Mouse (Mus musculus) gastrocnemius, postnatal 25 days (tissue): Measurements from ENCODE around the gene Kcnab3. TPM values are rescaled to one million over a fixed set of nuclear protein-coding genes. Genes with fewer than 3 reads are reported as not detected.

Source experiments
- DNase-seq: peaks from one replicate; pipeline ENCODE4 v3.0.0; 2022
- total RNA-seq, 2 experiments: library from RNA; stranded (reverse); gene quantifications; 1 replicate in 1 of 2; 2 replicates in 1 of 2; pipeline ENCODE4 v1.2.3; 2021

Gene Kcnab3
- total RNA-seq, 2 experiments from 2014 or later, result 0.13 TPM; not detected in 1

- no peak for DNase-seq
These were observed 45.5 kb downstream of the Kcnab3 start for GRCm38 (mm10) chr11:69371601-69372000.

DNA sequence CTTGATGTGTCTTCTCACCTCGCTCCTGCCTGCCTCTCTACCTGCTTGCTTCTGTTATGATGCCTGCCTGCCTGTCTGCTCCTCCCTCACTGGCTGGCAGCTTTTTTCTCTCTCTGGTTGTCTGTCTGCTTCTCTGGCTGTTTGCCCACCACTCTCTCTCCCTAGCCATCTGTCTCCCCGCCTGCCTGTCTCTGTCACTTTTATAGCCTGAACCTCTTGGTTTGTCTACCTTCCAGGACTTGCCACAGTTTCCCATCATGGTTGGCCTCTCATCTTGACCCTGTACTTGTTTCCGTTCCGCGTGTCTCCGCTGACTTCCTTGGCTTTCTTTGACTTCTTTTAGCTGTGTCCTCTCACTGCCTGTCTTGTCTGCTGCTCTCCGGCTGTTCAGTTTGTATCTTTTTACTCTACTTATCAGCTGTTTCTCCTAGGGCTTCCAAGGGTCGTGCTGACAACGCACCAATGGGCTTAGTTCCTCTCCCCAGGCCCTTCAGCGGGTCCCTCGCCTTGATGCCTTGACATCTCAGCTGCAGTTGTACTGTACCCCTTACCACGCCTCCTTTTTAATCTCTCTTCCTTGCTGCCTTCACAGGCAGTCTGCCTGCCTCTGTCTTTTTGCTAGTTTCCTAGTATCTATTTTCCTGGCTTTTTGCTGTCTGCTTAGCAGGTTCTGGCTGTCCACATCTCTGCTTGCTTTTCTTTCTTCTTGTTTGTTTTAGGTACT lies 46.2 kb downstream of the Kcnab3 start:
- no peak for DNase-seq

DNA sequence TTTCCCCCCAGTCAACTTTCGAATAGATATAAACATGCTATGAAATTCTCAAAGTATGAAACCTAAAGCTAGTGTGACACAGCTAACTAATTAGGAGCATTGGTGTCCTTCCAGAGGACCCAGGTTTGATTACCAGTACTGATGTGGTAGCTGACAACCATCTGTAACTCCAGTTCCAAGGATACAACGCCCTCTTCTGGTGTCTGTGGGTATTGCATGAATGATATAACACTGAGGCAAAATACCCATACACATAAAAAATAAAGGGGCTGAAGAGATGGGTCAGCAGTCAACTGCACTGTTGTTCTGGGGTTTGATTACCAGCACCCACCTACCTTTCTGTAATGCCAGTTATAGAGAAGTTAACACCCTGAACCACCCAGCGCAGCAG lies 46.7 kb downstream of the Kcnab3 start:
- DNase-seq, result no peak

- no peak for DNase-seq
These were observed 47.3 kb downstream of the Kcnab3 start for GRCm38 (mm10) chr11:69373223-69373965.

GRCm38 (mm10) chr11:69375646-69376045 lies 49.6 kb downstream of the Kcnab3 start:
- DNase-seq, result no peak

DNA sequence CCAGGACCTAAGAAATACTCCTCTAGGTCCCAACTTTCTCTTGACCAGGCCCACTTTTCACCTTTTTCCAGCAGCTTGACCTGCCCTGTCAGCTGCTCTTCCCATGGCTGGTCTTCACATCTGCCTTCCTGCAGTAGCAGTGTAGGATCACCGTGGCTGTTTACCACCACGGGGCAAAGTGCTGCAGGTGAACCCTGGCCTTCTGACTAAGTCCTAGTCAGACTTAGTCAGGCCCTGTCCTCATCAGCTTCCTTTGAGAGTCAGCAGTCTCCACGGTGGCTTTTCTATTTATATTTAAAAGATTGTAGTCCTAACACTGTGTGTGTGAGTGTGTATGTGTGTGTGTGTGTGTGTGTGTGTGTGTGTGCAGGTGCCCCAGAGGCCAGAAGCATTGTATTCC lies 51.7 kb downstream of the Kcnab3 start:
- no peak for DNase-seq

DNA sequence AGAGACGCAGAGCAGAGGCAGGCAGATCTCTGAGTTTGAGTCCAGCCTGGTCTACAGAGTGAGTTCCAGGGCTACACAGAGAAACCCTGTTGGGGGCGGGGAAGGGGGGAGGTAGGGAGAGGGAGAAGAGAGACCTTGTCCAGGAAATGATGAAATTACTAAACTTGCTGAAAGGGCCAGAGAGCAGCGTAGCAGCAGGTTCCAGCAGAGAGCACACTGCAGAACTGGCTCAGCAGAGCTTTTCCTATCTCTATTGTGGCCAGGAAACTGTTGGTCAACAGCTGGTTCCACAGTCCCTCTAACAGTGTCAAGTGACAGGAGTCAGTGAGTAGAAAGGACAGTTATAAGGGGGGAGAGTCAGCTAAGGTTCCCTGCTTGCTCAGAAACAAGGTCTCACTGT lies 53.5 kb downstream of the Kcnab3 start:
- no peak for DNase-seq

DNA sequence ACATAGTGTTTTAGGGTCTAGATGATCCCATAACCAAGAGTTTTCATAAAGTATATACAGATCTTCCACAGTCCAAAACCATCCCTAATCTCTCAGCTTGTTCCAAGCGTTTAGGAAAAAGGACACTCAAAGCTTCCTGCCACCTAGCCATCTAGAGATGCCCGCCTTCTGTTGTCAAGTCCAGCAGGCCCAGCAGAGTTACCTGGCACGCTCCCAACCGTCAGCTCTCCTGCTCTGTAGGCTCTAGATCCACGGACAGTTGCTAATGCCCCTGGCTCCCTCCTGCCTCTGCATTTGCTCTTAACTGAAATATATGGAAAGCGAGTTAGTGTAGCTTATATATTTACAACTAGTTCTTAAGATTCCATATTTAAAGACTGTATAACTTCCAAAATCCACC lies 55.3 kb downstream of the Kcnab3 start:
- no peak for DNase-seq

Other genes with a start within 250 kb of the Kcnab3 start
- gene Vamp2, start 237.8 kb upstream of the Kcnab3 start, total RNA-seq, result 10 to 100 TPM; 34.9 to 35.2 TPM
- 10 to 100 TPM; 21.0 to 50.8 TPM for gene Per1, start 231.0 kb upstream of the Kcnab3 start, total RNA-seq
- not detected for gene Hes7, start 205.9 kb upstream of the Kcnab3 start, total RNA-seq
- gene 9130213A22Rik, start 203.7 kb upstream of the Kcnab3 start, total RNA-seq, result under 1 TPM in 1 of 2 experiments, not detected in 1; 0.21 TPM
- gene Aloxe3, start 200.4 kb upstream of the Kcnab3 start, total RNA-seq, result not detected
- gene Alox12b, start 169.3 kb upstream of the Kcnab3 start, total RNA-seq, result under 1 TPM in 1 of 2 experiments, not detected in 1; 0.18 TPM
- gene Alox8, start 128.4 kb upstream of the Kcnab3 start, total RNA-seq, result not detected
- gene Gucy2e, start 89.2 kb upstream of the Kcnab3 start, total RNA-seq, result not detected
- gene Cntrob, start 2.5 kb upstream of the Kcnab3 start, total RNA-seq, result 1 to 10 TPM; 1.2 to 2.5 TPM
- gene Trappc1, start 2.3 kb upstream of the Kcnab3 start, total RNA-seq, result 10 to 100 TPM; 39.6 to 48.3 TPM
- under 1 TPM in 1 of 2 experiments, not detected in 1; 0.35 TPM for gene Rnf227, start 14.2 kb downstream of the Kcnab3 start, total RNA-seq
- gene Chd3, start 43.1 kb downstream of the Kcnab3 start, total RNA-seq, result 10 to 100 TPM; 12.0 to 13.9 TPM
- 10 to 100 TPM; 60.4 to 65.0 TPM for gene Naa38, start 69.2 kb downstream of the Kcnab3 start, total RNA-seq
- 10 to 100 TPM; 26.5 to 26.9 TPM for gene Cyb5d1, start 69.4 kb downstream of the Kcnab3 start, total RNA-seq
- 1 to 10 TPM; 6.1 to 7.0 TPM for gene Tmem88, start 72.0 kb downstream of the Kcnab3 start, total RNA-seq
- gene Kdm6b, start 87.4 kb downstream of the Kcnab3 start, total RNA-seq, result 10 to 100 TPM; 23.9 to 27.7 TPM
- under 1 TPM; 0.03 to 0.48 TPM for gene Dnah2, start 222.9 kb downstream of the Kcnab3 start, total RNA-seq
- under 1 TPM; 0.35 to 0.69 TPM for gene Efnb3, start 233.9 kb downstream of the Kcnab3 start, total RNA-seq